Mouse (Mus musculus): ENCODE data around the gene Plekhg1. TPM values are rescaled to one million over a fixed set of nuclear protein-coding genes. Genes with fewer than 3 reads are reported as not detected.

The Plekhg1 gene
- polyA plus RNA-seq, 1 experiment from 2014 or later: 7.6 TPM

DNA sequence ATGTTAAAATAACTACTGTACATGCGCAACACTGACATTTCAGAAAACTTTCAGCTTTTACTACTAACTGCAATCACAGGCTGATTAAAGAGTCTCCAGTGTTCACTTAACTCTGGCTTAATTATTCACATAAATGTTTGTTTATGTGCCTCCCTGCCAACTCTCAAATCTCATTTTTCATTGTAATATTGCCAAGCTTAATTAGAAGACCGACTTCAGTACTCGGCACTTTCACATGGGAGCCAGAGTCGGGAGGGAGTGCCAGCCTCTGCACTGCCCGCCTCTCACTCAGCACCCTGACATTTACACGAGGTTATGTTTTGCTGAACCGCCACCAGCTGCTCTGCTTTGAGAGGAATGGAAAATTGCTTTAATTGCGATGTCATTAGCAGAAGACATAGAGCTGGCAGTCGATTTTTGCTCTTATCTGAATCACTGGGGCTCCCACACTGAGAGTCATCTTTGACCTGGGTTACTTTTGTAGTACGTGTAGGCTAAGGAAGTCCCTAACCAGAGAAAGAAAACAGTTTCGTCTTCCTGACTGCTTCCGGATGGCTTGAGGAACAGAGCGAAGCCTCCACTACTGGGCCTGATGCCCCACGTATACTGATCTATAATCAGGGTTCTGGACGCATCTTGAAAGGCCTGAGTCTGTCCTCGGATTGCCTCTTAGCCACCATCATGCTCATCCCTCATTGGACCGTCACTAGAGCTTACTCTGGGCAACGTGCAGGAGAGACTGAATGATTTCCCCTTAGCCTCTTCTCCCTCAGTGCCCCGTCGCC is 180.4 kb downstream of the Plekhg1 start:
- no peak overlapping the region for H3K4me2 ChIP-seq (ENCODE audit: low read length)
- WGBS: 69% methylated on average over 20 of the region's 20 CpGs
- no peak overlapping the region for H3K9ac ChIP-seq (ENCODE audit: low read length)

GRCm38 (mm10) chr10:3928008-3928545 is 187.9 kb downstream of the Plekhg1 start:
- no peak overlapping the region for H3K9ac ChIP-seq (ENCODE audit: low read length)
- no peaks in the 10 kb centered on the region for H3K36me3 ChIP-seq (ENCODE audit: control insufficient read depth, insufficient read depth, low read length)
- no peaks in the 10 kb centered on the region for H3K27me3 ChIP-seq (ENCODE audit: control insufficient read depth, insufficient read depth, low read length)
- H3K4me3 ChIP-seq (ENCODE audit: control insufficient read depth in 1 of 2, insufficient read depth in 1 of 2, low read depth in 1 of 2, low read length in 2 of 2): no peak overlapping the region
- H3K9me3 ChIP-seq (ENCODE audit: control insufficient read depth, low read length): no peaks in the 10 kb centered on the region
- H3K4me2 ChIP-seq (ENCODE audit: low read length): no peak overlapping the region
- H3K27ac ChIP-seq (replicated peaks in 1 of 2; ENCODE audit: control insufficient read depth in 1 of 2, insufficient read depth in 1 of 2, low read depth in 2 of 2, low read length in 2 of 2): no peak overlapping the region
- H3K4me1 ChIP-seq (ENCODE audit: control insufficient read depth in 2 of 2, insufficient read depth in 2 of 2, low read length in 2 of 2): no peaks in the 10 kb centered on the region
- no peak for ATAC-seq (ENCODE audit: insufficient number of reproducible peaks, insufficient read depth, low FRiP score, low read depth)
- 80% methylated on average over 4 of the region's 4 CpGs for WGBS

More for the DNA sequence above, 180.4 kb downstream of the Plekhg1 start:
- ATAC-seq (ENCODE audit: insufficient number of reproducible peaks, insufficient read depth, low FRiP score, low read depth): no peak
- Histone ChIP-seq H3K27me3 (ENCODE audit: control insufficient read depth, insufficient read depth, low read length) (no peaks in the 10 kb centered on the region), H3K4me3 (ENCODE audit: control insufficient read depth in 1 of 2, insufficient read depth in 1 of 2, low read depth in 1 of 2, low read length in 2 of 2) (no peak overlapping the region), H3K9me3 (ENCODE audit: control insufficient read depth, low read length) (no peaks in the 10 kb centered on the region), H3K27ac (replicated peaks in 1 of 2; ENCODE audit: control insufficient read depth in 1 of 2, insufficient read depth in 1 of 2, low read depth in 2 of 2, low read length in 2 of 2) (no peak overlapping the region), H3K36me3 (ENCODE audit: control insufficient read depth, insufficient read depth, low read length) (no peaks in the 10 kb centered on the region), H3K4me1 (ENCODE audit: control insufficient read depth in 2 of 2, insufficient read depth in 2 of 2, low read length in 2 of 2) (peaks cover 0 to 8% of the 10 kb centered on the region in 2 experiments; a peak in 1 of 4 replicates)

DNA sequence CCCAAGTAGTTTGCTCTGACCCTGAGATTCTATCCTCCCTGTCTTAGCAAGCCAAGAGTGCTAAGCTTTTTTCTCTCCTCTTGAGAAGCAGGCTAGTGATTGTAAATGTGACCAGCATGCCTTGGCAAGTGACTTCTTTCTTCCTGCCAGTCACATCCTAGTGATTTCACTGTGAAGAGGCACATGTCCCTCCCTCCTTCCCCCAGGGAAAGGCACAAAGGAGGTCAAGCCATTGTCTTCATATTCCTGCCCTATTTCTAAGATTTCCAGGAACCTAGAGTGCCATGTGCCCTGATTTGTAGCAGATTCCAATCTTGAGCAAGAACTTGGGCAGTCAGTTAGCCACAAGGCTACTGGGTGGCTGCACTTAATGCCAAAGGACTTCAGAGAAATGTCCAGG is 191.7 kb downstream of the Plekhg1 start:
- Histone ChIP-seq H3K9me3 (ENCODE audit: control insufficient read depth, low read length) (no peaks in the 10 kb centered on the region), H3K4me2 (ENCODE audit: low read length) (no peak overlapping the region)

DNA sequence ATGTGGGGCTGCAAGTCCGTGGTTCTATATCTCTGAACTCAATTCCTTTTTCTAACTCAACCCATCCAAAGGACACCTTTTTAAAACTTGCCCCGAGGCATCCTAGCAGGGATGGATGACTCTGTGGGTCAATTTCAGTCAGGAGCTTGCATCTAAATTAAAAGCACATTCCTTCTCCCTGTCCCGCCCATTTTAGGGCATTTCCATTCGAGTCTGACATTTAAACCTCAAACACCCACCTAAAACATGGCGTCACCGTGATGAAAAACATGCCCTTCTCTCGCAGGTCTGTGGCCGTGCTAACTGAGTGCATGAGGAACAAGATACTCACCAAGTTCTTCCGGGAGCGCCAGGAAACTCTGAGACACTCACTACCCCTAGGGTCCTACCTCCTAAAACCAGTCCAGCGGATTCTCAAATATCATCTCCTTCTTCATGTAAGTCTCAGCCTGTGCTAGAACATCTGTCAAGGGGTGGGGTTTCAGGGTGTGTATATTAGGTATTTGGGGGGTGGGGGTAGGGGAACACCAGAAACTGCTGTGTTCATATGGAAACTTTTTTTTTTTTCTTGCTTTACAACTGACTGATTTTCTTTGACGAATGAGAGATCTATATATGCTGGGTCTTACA is 193.3 kb downstream of the Plekhg1 start:
- no peak overlapping the region for H3K4me3 ChIP-seq (ENCODE audit: control insufficient read depth in 1 of 2, insufficient read depth in 1 of 2, low read depth in 1 of 2, low read length in 2 of 2)
- H3K9ac ChIP-seq (ENCODE audit: low read length): no peak overlapping the region
- H3K4me1 ChIP-seq (ENCODE audit: control insufficient read depth in 2 of 2, insufficient read depth in 2 of 2, low read length in 2 of 2): no peaks in the 10 kb centered on the region
- 0 out of 2 replicates have a peak, but pooled peaks cover 3% of the 10 kb centered on the region for H3K36me3 ChIP-seq (ENCODE audit: control insufficient read depth, insufficient read depth, low read length)
- H3K27me3 ChIP-seq (ENCODE audit: control insufficient read depth, insufficient read depth, low read length): no peaks in the 10 kb centered on the region
- H3K27ac ChIP-seq (replicated peaks in 1 of 2; ENCODE audit: control insufficient read depth in 1 of 2, insufficient read depth in 1 of 2, low read depth in 2 of 2, low read length in 2 of 2): no peak overlapping the region
- ATAC-seq (ENCODE audit: insufficient number of reproducible peaks, insufficient read depth, low FRiP score, low read depth): no peak
- no peak overlapping the region for H3K4me2 ChIP-seq (ENCODE audit: low read length)
- 71% methylated on average over 12 of the region's 12 CpGs for WGBS
- no peaks in the 10 kb centered on the region for H3K9me3 ChIP-seq (ENCODE audit: control insufficient read depth, low read length)

More for the DNA sequence above, 191.7 kb downstream of the Plekhg1 start:
- Histone ChIP-seq H3K27ac (replicated peaks in 1 of 2; ENCODE audit: control insufficient read depth in 1 of 2, insufficient read depth in 1 of 2, low read depth in 2 of 2, low read length in 2 of 2) (no peak overlapping the region), H3K4me3 (ENCODE audit: control insufficient read depth in 1 of 2, insufficient read depth in 1 of 2, low read depth in 1 of 2, low read length in 2 of 2) (no peak overlapping the region), H3K36me3 (ENCODE audit: control insufficient read depth, insufficient read depth, low read length) (no peaks in the 10 kb centered on the region), H3K9ac (ENCODE audit: low read length) (no peak overlapping the region), H3K27me3 (ENCODE audit: control insufficient read depth, insufficient read depth, low read length) (no peaks in the 10 kb centered on the region), H3K4me1 (ENCODE audit: control insufficient read depth in 2 of 2, insufficient read depth in 2 of 2, low read length in 2 of 2) (no peaks in the 10 kb centered on the region)
- no peak for ATAC-seq (ENCODE audit: insufficient number of reproducible peaks, insufficient read depth, low FRiP score, low read depth)

DNA sequence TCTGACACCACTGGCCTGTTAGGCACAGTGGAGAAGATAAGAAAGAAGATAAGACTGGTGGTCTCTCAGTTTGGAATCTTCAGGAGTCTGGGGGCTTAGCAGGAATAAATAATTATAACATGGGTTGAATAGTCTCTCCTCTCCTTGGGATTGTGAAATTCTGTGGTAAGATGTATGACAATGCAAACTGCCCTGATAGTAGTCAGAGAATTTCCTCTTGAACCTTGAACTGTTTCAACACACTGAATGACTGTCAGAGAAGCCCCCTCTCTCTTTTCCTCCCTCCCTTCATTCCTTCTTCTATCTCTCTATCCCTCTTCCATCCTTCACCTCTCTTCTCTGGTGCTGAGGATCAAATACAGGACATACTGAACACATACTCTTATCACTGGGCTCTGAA is 196.7 kb downstream of the Plekhg1 start:
- Histone ChIP-seq H3K9me3 (ENCODE audit: control insufficient read depth, low read length) (no peaks in the 10 kb centered on the region), H3K27me3 (ENCODE audit: control insufficient read depth, insufficient read depth, low read length) (no peaks in the 10 kb centered on the region), H3K9ac (ENCODE audit: low read length) (no peak overlapping the region), H3K27ac (replicated peaks in 1 of 2; ENCODE audit: control insufficient read depth in 1 of 2, insufficient read depth in 1 of 2, low read depth in 2 of 2, low read length in 2 of 2) (no peak overlapping the region), H3K4me2 (ENCODE audit: low read length) (no peak overlapping the region), H3K4me3 (ENCODE audit: control insufficient read depth in 1 of 2, insufficient read depth in 1 of 2, low read depth in 1 of 2, low read length in 2 of 2) (no peak overlapping the region), H3K36me3 (ENCODE audit: control insufficient read depth, insufficient read depth, low read length) (0 out of 2 replicates have a peak, but pooled peaks cover 3% of the 10 kb centered on the region), H3K4me1 (ENCODE audit: control insufficient read depth in 2 of 2, insufficient read depth in 2 of 2, low read length in 2 of 2) (peaks cover 0 to 4% of the 10 kb centered on the region in 2 experiments; a peak in 2 of 4 replicates)
- ATAC-seq (ENCODE audit: insufficient number of reproducible peaks, insufficient read depth, low FRiP score, low read depth): no peak

GRCm38 (mm10) chr10:3939895-3940595 is 199.9 kb downstream of the Plekhg1 start:
- Histone ChIP-seq H3K9ac (ENCODE audit: low read length) (no peak overlapping the region), H3K27me3 (ENCODE audit: control insufficient read depth, insufficient read depth, low read length) (no peaks in the 10 kb centered on the region), H3K27ac (replicated peaks in 1 of 2; ENCODE audit: control insufficient read depth in 1 of 2, insufficient read depth in 1 of 2, low read depth in 2 of 2, low read length in 2 of 2) (no peak overlapping the region), H3K4me1 (ENCODE audit: control insufficient read depth in 2 of 2, insufficient read depth in 2 of 2, low read length in 2 of 2) (peaks cover 0 to 4% of the 10 kb centered on the region in 2 experiments; a peak in 2 of 4 replicates), H3K9me3 (ENCODE audit: control insufficient read depth, low read length) (no peaks in the 10 kb centered on the region), H3K4me2 (ENCODE audit: low read length) (no peak overlapping the region), H3K36me3 (ENCODE audit: control insufficient read depth, insufficient read depth, low read length) (0 out of 2 replicates have a peak, but pooled peaks cover 3% of the 10 kb centered on the region), H3K4me3 (ENCODE audit: control insufficient read depth in 1 of 2, insufficient read depth in 1 of 2, low read depth in 1 of 2, low read length in 2 of 2) (no peak overlapping the region)
- ATAC-seq (ENCODE audit: insufficient number of reproducible peaks, insufficient read depth, low FRiP score, low read depth): no peak
- 83% methylated on average over 11 of the region's 11 CpGs for WGBS

- Histone ChIP-seq H3K27ac (replicated peaks in 1 of 2; ENCODE audit: control insufficient read depth in 1 of 2, insufficient read depth in 1 of 2, low read depth in 2 of 2, low read length in 2 of 2) (no peak overlapping the region), H3K4me2 (ENCODE audit: low read length) (no peak overlapping the region), H3K4me3 (ENCODE audit: control insufficient read depth in 1 of 2, insufficient read depth in 1 of 2, low read depth in 1 of 2, low read length in 2 of 2) (no peak overlapping the region), H3K9ac (ENCODE audit: low read length) (no peak overlapping the region), H3K36me3 (ENCODE audit: control insufficient read depth, insufficient read depth, low read length) (0 out of 2 replicates have a peak, but pooled peaks cover 5% of the 10 kb centered on the region), H3K27me3 (ENCODE audit: control insufficient read depth, insufficient read depth, low read length) (no peaks in the 10 kb centered on the region), H3K9me3 (ENCODE audit: control insufficient read depth, low read length) (no peaks in the 10 kb centered on the region), H3K4me1 (ENCODE audit: control insufficient read depth in 2 of 2, insufficient read depth in 2 of 2, low read length in 2 of 2) (peaks cover 0 to 4% of the 10 kb centered on the region in 2 experiments; a peak in 2 of 4 replicates)
- ATAC-seq (ENCODE audit: insufficient number of reproducible peaks, insufficient read depth, low FRiP score, low read depth): no peak
- 82% methylated on average over 6 of the region's 6 CpGs for WGBS
Observed at GRCm38 (mm10) chr10:3940596-3940975, 200.4 kb downstream of the Plekhg1 start.
